Mouse (Mus musculus) spleen, adult 2 months (tissue): ENCODE results near the gene Hist1h2ac.

Experiments
- CTCF ChIP-seq: fragments of 200-500 bp; IDR thresholded peaks from 2 replicates; pipeline ENCODE4 v1.5.1; 2011; ENCODE audit warnings: mild to moderate bottlenecking, inconsistent platforms; ENCODE audit not compliant: insufficient read depth, insufficient read length, insufficient replicate concordance; ENCODE audit errors: extremely low read depth
- POLR2A ChIP-seq: fragments of 200-500 bp; IDR thresholded peaks from 2 replicates; pipeline ENCODE4 v1.6.1; 2011; ENCODE audit warnings: low read depth, low read length, inconsistent platforms

- no peak for TF ChIP-seq CTCF
- TF ChIP-seq POLR2A: no peak
Measured at GRCm38 (mm10) chr13:23695514-23695913, 11.8 kb upstream of the Hist1h2ac start, which contains the start of gene Hist1h1t.
